In the genomic region with DNA sequence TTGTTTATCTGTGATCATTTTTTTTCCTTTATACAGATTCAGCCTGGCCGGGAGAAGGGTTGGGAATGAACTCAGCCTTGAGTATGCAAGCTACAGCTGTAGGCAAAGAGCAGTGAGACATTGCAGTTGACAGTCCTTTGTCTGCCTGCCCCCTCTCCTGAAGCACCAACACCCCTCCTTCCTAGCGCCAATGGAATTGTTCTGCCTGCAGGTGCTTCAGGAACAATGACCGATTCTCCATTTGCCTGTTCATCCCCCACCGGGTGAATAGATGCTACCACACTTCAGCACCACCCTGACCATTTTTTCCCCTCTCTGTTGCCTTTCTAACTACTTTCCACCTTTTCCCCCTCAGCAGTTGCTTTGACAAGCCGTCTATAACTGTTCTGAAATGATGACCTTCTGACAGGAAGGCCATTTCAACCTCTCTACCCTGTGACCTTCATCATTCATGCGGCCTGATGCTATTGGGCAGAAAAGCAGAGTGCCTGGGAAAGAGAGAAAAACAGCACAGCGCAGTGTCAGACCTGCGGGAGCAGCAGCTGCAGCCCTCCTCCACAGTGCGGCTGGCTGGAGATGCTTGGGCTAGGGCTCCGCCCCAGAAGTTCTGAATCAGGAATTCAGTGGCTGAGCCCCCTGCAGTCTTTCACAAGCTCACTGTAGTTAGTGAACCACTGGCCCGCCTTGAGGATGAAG, we compare ENCODE assay signal across 9 mouse cellular contexts. TPM values are rescaled to one million over a fixed set of nuclear protein-coding genes. Genes with fewer than 3 reads are reported as not detected.
DNase-seq lines count a peak whose midpoint lies in the region; ATAC-seq and TF ChIP-seq lines count a peak whose summit lies in the region.
"Had no signal": no experiment of that assay in that cellular context is flagged by ENCODE, and none has a peak within 500 bp of the region (broad histone marks: within the 10 kb centered on the region; RNA-seq: fewer than 3 reads in every experiment).

No protein-coding gene starts in this region.

- no peaks in the 10 kb centered on the region; the same call in 1 of the 2 replicates for H3K27me3 ChIP-seq in lung, embryonic 14.5 days (ENCODE audit: insufficient read depth, low read length)
- H3K27me3 ChIP-seq in embryonic facial prominence, embryonic 12.5 days = peaks cover 8% of the 10 kb centered on the region; the same call in 1 of the 2 replicates
- H3K27me3 ChIP-seq in limb, embryonic 12.5 days = peaks cover 14% of the 10 kb centered on the region

- no peak overlapping the region for H3K4me3 ChIP-seq in lung, embryonic 14.5 days (ENCODE audit: low read depth, low read length)
- no peak overlapping the region for H3K4me3 ChIP-seq in embryonic facial prominence, embryonic 12.5 days
- H3K4me3 ChIP-seq in limb, embryonic 12.5 days (replicated peaks) = no peak overlapping the region
- H3K4me3 ChIP-seq: limb, embryonic 15.5 days had no signal

- H3K9ac ChIP-seq in lung, embryonic 14.5 days = no peak overlapping the region
- H3K9ac ChIP-seq in embryonic facial prominence, embryonic 12.5 days = no peak overlapping the region
- H3K9ac ChIP-seq in limb, embryonic 12.5 days (replicated peaks) = no peak overlapping the region
- H3K9ac ChIP-seq: limb, embryonic 15.5 days had no signal

- no peaks in the 10 kb centered on the region for H3K9me3 ChIP-seq in lung, embryonic 14.5 days (ENCODE audit: low read depth, low read length)
- H3K9me3 ChIP-seq in embryonic facial prominence, embryonic 12.5 days = no peaks in the 10 kb centered on the region
- no peaks in the 10 kb centered on the region for H3K9me3 ChIP-seq in limb, embryonic 12.5 days
- H3K9me3 ChIP-seq: limb, embryonic 15.5 days had no signal

- WGBS in lung, embryonic 14.5 days = 6% methylated on average over 11 of the region's 11 CpGs
- WGBS in embryonic facial prominence, embryonic 12.5 days = 6% methylated on average over 11 of the region's 11 CpGs
- WGBS in limb, embryonic 12.5 days = 8% methylated on average over 11 of the region's 11 CpGs

- H3K36me3 ChIP-seq in lung, embryonic 14.5 days (ENCODE audit: insufficient read depth) = no peaks in the 10 kb centered on the region
- no peaks in the 10 kb centered on the region for H3K36me3 ChIP-seq in embryonic facial prominence, embryonic 12.5 days
- H3K36me3 ChIP-seq in limb, embryonic 12.5 days = no peaks in the 10 kb centered on the region
- H3K36me3 ChIP-seq: limb, embryonic 15.5 days had no signal

- intact Hi-C loops in left cerebral cortex, postnatal 25 days (cut with DNase I) = loop anchor here (5.0 kb wide), 1 partner anchor 47 kb away; no protein-coding TSS in a partner anchor

- TF ChIP-seq CTCF in lung, embryonic 14.5 days (IDR thresholded peaks at IDR 0.05; ENCODE audit: low read depth) = no peak

- ATAC-seq in lung, embryonic 14.5 days (ENCODE audit: insufficient read depth) = 0 out of 2 replicates have a peak, but pooled peaks have one; percentile 11
- ATAC-seq in embryonic facial prominence, embryonic 12.5 days (ENCODE audit: insufficient number of reproducible peaks, insufficient read depth, low FRiP score, low TSS enrichment) = no peak
- ATAC-seq in limb, embryonic 12.5 days (ENCODE audit: insufficient number of reproducible peaks, insufficient read depth, low FRiP score, low TSS enrichment, low read depth) = 0 out of 2 replicates have a peak, but pooled peaks have one; percentile 28
- no peak for ATAC-seq in erythroblast, adult 5-6 weeks (replicated peaks; ENCODE audit: low FRiP score, poor library complexity, severe bottlenecking)

- no peak overlapping the region; the same call in 1 of the 2 replicates for H3K4me2 ChIP-seq in lung, embryonic 14.5 days
- peak overlapping the region; percentile 16 for H3K4me2 ChIP-seq in embryonic facial prominence, embryonic 12.5 days (replicated peaks)
- H3K4me2 ChIP-seq in limb, embryonic 12.5 days = peak overlapping the region; percentile 25
- H3K4me2 ChIP-seq: limb, embryonic 15.5 days had no signal

- peak; percentile 68 for DNase-seq in lung, embryonic 14.5 days
- DNase-seq in lung, postnatal 36 days = no peak
- peak; percentile 61 for DNase-seq in retina, postnatal 1 day
- DNase-seq in left cerebral cortex, postnatal 25 days (ENCODE audit: low spot score in 2 of 2) = no peak
- DNase-seq in frontal cortex, adult 2 months (ENCODE audit: extremely low spot score in 1 of 2, low spot score in 1 of 2) = no peak

- H3K4me1 ChIP-seq in lung, embryonic 14.5 days (ENCODE audit: insufficient read depth) = peaks cover 5% of the 10 kb centered on the region; the same call in 1 of the 2 replicates
- H3K4me1 ChIP-seq in embryonic facial prominence, embryonic 12.5 days = peaks cover 7% of the 10 kb centered on the region; the same call in 1 of the 2 replicates
- H3K4me1 ChIP-seq in limb, embryonic 12.5 days (replicated peaks) = peaks cover 24% of the 10 kb centered on the region

- no peak overlapping the region for H3K27ac ChIP-seq in lung, embryonic 14.5 days (ENCODE audit: low read depth)
- H3K27ac ChIP-seq in embryonic facial prominence, embryonic 12.5 days = no peak overlapping the region
- H3K27ac ChIP-seq in limb, embryonic 12.5 days = no peak overlapping the region
- H3K27ac ChIP-seq: limb, embryonic 15.5 days had no signal

RNA-seq across cellular contexts. Expression of a gene that starts 4.6 kb away (rescaled TPM):
- 98.3 and 98.8 TPM in 2 replicates for polyA plus RNA-seq in lung, embryonic 14.5 days (2014; fragmentation: Nextera tagmentation; extraction: Ambion mirVana)
- polyA plus RNA-seq in embryonic facial prominence, embryonic 12.5 days (2016; fragmentation: Nextera tagmentation; extraction: Ambion mirVana) = 91.9 and 98.2 TPM in 2 replicates
- 119 and 133 TPM in 2 replicates for polyA plus RNA-seq in limb, embryonic 12.5 days (2016; fragmentation: Nextera tagmentation; extraction: Ambion mirVana)
- 74.2 and 79.4 TPM in 2 replicates for total RNA-seq in erythroblast, adult 5-6 weeks (2015; ENCODE audit: low replicate concordance)
- 9.5 and 26.7 TPM in 2 replicates for total RNA-seq in erythroblast, adult 5-6 weeks (2017; ENCODE audit: low replicate concordance)
- total RNA-seq in left cerebral cortex, postnatal 25 days (2021) = 10 to 100 TPM; 44.6 to 46.9 TPM
- 17.5 and 18.4 TPM in 2 replicates for polyA plus RNA-seq in frontal cortex, adult 2 months (2012; rRNA removed)

RNA-seq across cellular contexts. Expression of a gene that starts 18.5 kb away (rescaled TPM):
- 91.5 and 93.1 TPM in 2 replicates for polyA plus RNA-seq in lung, embryonic 14.5 days (2014; fragmentation: Nextera tagmentation; extraction: Ambion mirVana)
- 64.6 and 66.3 TPM in 2 replicates for polyA plus RNA-seq in embryonic facial prominence, embryonic 12.5 days (2016; fragmentation: Nextera tagmentation; extraction: Ambion mirVana)
- polyA plus RNA-seq in limb, embryonic 12.5 days (2016; fragmentation: Nextera tagmentation; extraction: Ambion mirVana) = 63.5 and 64.4 TPM in 2 replicates
- total RNA-seq in erythroblast, adult 5-6 weeks (2015; ENCODE audit: low replicate concordance) = 44.7 and 70.1 TPM in 2 replicates
- 49.7 and 61.5 TPM in 2 replicates for total RNA-seq in erythroblast, adult 5-6 weeks (2017; ENCODE audit: low replicate concordance)
- total RNA-seq in left cerebral cortex, postnatal 25 days (2021) = 10 to 100 TPM; 48.7 to 51.7 TPM
- polyA plus RNA-seq in frontal cortex, adult 2 months (2012; rRNA removed) = 64.0 and 68.9 TPM in 2 replicates

Comparison
In these comparisons a context has a peak if more than half of its experiments do, and no peak if none do; other contexts are left out.
1. DNase-seq: peak in lung, embryonic 14.5 days (single experiment) and retina, postnatal 1 day (single experiment); none in lung, postnatal 36 days (single experiment), left cerebral cortex, postnatal 25 days (0 of 2) and frontal cortex, adult 2 months (0 of 2).
2. ATAC-seq: peak in lung, embryonic 14.5 days (single experiment) and limb, embryonic 12.5 days (single experiment); none in embryonic facial prominence, embryonic 12.5 days (single experiment) and erythroblast, adult 5-6 weeks (single experiment).